Mouse (Mus musculus): Measurements from ENCODE around the gene 4930442H23Rik.
"Not testable (repeated sequence)": the region's sequence is repeated elsewhere in the genome, so short reads cannot be mapped to it uniquely, and the experiment has no call there.

The 4930442H23Rik gene

DNA sequence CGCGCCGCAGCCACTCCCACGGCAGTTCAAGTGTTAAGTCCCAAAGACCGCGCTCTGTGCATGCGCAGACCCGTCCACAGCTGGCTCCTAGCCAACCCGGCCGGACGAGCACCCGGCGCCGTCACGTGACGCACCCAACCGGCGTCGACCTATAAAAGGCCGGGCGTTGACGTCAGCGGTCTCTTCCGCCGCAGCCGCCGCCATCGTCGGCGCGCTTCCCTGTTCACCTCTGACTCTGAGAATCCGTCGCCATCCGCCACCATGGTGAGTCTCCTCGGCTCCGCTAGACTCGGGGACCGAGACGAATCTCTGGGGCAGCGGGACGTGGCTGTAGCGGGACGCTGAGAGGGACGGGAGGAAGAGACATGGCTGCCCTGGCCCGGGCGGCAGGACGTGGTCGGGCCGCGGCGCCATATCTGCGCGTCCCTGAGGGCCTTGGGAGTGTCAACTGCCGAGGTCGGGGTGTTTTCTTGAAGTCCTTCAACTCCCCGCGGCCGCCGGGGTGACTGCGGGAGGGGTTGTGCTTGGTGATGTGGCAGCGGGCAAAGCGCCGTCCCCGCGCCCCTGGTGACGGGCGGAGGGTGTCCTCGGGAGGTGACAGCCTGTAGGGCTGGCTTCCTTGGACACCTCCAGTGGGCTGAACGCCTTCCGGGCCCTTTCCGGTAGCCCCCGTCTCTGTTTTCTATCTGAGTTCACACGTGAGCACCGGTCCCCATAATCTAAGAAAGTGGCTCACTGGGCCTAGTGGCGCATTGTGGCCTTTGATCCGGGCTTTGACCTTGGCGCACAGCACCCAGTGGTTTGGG is 7.0 kb downstream of the 4930442H23Rik start, which contains the start of gene Eef2:
Eef2 (plus strand) TSS at position 166 of the 806 bp plus-strand sequence.
- peak; percentile 100 for DNase-seq

DNA sequence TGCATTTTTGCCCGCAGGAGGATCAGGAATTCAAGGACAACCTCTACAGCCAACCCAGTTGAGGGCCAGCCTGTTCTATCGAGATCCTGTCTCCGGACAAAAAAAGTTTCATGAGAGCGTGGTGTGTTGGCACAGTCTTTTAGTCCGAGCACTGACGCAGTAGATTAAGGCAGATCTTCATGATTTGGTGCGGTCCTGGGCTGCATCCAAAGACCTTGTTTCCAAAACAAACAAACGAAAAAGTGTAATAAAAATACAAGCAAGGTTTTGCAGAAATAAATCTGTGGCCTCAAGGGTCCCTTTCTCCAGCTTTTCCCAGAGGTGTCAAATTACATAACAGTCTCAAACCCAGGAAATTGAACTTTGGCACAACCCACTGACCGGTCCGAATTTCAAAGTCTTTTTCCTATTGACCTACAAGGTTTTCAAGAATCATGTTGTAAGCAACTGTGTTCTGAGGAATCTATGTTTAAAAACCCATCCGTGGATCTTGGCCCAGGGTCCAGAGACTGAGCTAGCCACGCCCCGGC is 7.6 kb downstream of the 4930442H23Rik start:
- DNase-seq, result no peak

DNA sequence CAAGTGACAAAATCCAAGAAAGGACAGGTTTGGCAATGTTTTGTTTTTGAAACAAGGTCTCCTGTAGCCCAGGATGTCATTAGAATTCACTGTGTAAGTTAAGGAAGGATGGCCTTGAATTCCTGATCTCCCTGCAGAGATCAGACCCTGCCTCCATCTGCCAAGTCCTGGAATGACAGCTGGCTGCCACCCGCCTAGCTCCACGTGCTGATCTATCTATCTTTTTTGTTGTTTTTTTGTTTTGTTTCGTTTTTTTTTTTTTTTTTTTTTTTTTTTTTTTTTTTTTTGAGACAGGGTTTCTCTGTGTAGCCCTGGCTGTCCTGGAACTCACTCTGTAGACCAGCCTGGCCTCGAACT is 8.3 kb downstream of the 4930442H23Rik start:
- DNase-seq, result not testable (repeated sequence)

DNA sequence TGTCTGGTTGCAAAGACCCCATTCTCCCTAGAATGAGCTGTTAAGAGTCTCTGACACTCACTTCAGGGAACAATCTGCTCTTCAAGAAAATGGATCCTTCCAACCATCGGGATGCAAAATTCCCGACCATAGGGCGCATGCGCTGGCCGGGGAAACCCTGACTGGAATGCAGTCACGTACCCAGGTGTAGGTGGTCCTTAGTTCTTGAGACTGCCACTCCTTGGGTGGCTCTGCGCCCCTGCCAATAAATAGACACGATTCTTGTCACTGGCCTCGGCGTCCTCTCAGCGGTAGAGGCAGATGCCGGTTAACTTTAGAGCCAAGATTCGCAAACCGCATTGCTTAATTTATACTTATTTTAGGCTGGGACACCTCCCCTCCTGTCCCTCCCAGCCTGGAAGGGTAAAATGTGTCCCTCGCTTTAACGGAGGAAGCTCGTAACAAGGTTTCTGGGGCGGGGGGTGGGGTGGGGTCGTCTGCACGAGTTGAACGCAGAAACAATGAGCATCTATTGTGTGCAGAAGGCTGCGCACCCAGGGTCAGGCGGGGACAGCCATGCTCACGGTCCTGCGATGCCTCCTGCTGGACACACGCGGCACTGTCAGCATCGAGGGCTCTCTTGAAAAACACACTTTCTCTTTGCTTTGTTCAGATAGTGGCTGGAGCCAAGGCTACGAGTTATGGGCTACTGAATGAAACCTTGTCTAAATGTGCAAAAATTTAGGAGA is 8.9 kb downstream of the 4930442H23Rik start:
- DNase-seq, result peak; percentile 91

DNA sequence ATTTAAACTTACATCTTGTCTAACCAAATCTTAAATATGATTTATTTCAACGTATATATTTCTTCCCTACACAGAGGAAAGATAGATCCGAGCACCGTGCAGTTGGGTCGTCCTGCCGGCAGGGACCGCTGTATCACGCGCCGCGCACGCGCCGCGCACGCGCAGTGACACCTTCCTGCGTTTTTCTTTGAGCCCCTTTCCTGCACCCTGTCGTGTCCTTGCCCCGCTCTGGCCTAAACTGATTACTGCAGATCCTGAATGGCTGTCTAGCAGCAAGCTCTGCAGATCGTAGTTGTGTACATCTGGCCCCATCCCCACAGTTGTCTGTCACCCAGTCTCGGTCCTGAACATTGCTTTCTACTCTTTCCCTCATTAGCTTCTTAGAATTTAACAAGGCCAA is 10.5 kb downstream of the 4930442H23Rik start:
- peak; percentile 86 for DNase-seq

DNA sequence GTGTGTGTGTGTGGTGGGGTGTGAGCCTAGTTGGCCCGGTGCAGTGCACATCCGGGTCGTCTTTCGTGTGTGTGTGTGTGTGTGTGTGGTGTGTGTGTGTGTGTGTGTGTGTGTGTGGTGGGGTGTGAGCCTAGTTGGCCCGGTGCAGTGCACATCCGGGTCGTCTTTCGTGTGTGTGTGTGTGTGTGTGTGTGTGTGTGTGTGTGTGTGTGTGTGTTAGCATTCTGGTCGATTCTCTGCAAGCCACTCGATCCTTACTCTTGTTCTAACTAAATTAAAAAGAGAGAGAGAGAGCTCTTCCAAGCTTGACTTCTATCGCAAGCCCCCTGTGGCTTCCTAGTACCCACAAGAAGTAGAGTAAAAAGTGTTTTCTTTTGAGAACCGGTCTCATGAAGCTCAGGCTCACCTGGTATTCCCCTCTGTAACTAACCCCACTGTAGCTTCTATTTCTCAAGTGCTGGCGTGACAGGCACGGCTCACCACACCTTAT is 14.2 kb downstream of the 4930442H23Rik start:
- DNase-seq, result peak; percentile 62

DNA sequence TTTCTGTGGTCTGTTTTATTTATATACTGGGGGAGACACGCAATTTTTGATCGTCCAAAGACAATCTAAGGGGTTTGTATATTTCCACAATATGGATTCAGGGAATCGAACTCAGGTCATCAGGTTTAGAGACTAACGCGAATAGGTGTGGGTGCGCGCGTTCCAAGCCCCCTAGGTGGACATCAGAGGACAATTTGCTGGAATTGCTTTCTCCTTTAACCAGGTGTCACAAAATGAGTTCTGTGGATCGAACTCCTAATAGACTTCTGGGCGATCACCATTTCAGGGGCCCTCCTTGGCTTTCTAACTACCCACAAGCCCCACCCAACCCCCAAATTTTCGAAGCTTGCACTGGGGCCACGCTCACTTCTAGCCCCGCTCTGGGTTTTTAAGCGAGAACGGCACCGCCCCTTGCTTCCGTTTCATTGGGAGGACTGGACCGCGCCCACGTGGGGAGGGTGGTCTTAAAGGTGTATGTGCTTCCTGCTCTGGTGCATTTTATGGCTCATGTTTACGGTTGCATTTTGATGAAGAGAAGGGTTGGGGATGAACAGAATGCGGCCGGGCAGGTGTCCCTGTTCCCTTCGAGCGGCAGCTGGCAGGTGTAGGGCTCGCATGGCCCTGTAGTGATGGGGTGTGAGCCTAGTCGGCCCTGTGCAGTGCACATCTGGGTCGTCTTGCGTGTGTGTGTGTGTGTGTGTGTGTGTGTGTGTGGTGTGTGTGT is 15.0 kb downstream of the 4930442H23Rik start:
- peak; percentile 92 for DNase-seq

DNA sequence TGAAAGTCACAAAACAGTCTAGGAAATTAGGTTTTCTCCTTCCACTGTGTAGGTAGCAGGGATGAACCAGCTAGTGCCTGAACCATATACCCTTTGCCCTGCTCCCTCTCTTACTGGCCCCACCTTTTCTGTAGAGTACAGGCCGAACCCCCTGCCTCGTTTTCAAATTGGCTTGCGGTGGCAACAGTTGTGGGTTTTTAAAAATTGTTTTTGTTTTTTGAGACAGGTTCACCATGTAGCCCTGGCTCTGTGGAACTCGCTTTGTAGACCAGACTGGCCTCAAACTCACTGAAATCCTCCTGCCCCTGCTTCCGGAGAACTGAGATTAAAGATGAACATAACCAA is 15.6 kb downstream of the 4930442H23Rik start:
- no peak for DNase-seq

DNA sequence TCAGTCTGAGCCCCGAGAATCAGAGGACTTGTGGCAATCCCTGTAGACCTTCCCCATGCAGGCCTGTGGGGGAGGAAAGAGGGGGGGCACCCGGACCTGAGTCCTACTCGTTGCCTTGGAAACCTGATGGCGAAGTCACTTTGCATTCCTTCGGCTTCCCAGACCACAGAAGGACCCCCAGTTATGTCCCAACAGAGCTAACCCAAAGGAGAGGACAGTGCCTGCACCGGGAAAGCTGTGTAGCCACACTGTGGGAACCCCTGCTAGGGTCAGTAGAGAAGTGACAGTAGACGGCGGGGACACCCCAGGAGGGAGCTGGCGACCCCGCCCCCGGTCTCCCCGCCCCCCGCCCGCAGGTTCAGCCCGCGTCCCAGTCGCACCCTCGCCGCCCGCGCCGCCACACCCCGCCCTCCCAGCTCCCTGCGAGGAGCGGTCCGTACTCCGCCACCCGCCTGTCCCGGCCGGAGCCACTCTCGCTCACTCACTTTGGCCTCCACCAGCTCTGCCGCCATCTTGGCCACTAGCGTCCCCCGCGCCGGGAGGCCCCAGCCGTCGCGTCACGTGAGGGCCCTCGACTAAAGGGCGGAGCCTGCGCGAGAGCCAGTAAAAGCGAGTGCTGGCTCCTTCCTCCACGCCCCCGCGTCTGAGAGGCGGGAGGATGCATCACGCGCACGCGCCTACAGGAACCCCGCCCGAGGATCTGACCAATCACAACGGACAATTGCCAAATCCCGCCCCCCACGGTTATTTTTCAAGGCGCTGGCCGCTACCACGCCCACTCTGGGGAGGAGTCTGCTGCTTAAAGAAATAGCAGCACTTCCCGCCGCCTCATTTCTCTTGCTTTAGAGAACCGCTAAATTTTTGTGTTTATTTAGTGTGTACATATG is 16.2 kb downstream of the 4930442H23Rik start, which contains the start of gene Pias4:
Pias4 (minus strand) TSS at position 724 of the 887 bp plus-strand sequence.
- DNase-seq, result peak; percentile 100

DNA sequence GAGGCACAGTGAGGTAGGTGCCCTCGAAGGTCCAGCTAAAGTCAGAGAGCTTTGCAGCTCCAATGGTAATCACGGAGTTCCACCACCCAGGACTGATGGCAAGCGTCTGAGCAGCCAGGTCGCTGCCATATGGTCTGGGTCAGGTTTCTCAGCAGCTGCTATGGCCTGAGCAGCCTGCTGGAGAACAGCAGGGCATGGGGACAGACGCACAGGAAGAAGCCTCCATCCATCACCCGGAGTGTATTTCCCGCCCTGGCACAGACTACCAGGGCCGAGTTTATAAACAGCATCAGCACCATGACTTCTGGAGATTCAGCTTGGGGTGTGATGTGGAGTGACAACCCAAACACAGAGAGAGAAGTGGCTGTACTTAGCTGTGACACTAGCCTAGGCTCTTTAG is 18.5 kb downstream of the 4930442H23Rik start:
- no peak for DNase-seq

DNA sequence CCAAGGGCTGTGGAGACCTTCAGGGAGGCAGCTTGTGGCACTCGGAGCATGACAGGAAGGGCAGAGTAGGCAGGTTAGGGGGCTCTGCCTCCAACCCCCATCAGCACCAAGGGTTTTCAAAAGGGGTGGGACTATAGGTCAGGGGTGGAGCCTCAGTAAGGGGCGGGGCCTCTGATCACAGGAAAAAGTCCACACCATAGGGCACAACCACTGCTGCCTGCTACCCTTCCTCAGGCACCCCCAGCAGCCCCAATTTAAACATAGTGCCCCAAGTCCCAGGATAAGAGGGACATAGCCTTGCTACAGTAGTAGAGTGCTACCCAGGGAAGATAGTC is 21.4 kb downstream of the 4930442H23Rik start:
- DNase-seq, result no peak

DNA sequence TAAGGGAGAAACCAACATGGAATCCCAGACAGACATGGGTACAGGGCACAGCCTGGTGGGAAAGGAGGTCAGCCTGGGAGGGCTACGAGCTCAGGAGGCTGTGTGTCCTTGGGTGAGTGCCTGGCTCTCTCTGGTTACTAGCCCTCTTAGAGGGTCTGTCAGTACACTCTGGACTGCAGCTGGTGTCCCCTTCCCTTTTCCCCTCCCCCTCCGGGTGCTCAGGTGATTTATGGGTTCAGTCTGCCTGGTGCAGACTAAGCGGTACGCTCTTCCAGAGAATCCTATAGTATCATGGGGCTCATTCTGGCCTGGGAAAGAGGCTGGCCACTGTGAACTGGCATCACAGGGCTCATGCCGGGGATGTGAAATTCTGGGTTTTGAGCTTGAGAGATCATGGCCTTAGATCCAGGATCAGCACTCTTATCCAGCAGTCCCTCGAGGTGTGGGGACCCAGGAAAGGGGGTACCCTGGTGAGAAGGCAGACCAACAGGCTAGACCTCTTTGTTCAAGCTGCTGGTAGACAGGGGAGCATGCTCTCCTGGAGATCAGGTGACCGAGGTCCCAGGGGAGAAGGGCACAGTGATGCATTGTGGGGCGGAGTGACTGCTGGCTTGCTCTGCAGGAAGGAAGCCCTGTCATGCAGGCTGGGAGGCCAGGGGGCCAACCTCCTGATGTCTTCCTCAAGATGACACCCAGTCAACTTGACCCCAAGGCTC is 21.9 kb downstream of the 4930442H23Rik start:
- DNase-seq, result peak; percentile 71

DNA sequence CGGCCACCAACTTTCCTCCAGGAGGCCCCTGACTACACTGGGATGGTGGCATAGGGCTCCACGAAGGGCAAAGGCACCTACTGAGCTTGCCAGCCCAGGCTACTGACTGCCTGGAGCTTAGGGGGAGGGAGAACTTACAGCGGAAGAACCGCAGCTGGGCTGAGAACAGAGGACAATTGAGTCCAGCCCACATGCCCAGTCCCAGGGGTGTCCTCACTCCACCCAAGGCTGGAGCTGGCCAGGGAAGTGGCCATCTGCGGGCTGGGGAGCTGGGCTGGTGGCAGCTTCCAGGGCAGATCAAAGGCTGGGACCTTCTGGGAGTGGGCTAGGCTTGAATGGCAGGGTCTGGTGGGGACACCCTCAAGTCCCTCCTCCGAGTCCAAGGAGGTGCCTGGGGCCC is 28.9 kb downstream of the 4930442H23Rik start:
- DNase-seq, result no peak

DNA sequence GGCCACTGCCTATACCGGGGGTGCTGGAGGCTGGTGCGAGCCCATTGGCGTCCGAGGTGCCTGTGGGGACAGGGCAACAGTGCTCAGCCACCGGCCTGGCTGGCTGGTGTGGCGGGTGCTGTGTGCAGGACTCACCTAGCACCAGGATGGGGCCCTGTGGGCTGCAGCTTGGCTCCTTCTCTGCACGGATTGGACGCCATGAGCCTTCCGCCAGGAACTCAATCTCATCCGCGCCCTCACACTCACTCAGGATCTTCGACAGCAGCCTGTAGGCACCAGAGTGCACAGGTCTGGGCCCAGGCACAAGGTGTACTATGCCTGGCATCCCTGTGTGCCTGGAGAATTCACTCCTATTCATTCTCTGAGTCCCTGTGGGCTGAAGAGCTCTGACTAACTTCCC is 29.3 kb downstream of the 4930442H23Rik start:
- no peak for DNase-seq

DNA sequence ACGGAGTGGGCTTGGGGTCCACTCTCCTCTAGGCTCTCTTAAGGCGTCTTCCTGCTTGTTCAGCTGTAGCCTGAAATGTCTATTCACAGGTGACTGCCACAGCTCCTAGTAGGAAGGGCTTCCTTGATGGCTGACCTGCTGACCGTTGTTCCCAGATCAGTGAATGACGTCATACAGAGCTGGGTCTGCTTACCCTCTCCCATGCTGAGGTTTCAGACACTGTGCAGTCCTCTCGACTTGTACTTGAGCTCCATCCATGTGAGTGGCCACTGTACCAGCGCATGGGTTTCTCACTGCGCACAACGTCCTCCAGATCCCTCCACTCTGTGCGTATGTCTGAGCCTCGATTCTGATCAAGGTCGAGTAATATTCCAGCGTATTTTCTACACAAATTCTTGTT is 31.0 kb downstream of the 4930442H23Rik start:
- no peak for DNase-seq

DNA sequence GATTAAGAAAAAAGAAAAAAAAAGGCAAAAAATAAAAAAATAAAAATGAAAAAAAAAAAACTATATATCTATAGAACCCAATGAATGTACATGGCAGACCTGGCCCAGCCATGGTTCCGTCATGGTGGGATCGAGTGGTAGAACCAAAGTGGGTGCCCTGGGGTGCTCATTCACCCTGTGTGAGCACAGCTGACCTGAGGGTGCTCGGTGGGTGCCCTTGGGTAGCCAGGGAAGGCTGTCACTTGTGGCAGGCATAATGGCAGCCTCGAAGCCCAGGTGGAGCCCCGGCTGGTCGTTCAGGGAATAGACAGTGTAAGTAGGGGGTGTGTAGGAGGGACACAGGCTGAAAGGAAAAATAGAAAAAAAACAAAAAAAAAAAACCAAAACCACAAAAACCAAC is 32.4 kb downstream of the 4930442H23Rik start:
- DNase-seq, result no peak

DNA sequence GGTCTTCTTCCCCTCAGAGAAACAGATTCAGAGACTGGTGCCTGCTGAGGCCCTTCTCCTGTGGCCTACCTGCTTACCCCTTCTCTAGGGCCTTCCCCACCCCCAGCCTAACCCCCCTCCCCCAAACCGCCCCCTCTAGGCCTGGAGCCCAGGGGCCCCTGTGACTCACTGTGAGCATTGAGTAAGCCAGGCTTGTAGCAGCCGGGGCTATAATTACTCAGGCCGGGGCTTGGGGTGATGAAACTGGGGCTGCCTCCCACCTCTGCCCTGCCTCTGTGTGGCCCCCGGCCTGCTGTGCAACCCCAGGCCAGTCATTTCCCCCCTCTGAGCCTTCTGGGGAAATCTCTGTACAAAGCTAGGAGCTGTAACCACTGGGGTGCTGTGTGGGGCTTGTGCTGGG is 37.4 kb downstream of the 4930442H23Rik start:
- no peak for DNase-seq

DNA sequence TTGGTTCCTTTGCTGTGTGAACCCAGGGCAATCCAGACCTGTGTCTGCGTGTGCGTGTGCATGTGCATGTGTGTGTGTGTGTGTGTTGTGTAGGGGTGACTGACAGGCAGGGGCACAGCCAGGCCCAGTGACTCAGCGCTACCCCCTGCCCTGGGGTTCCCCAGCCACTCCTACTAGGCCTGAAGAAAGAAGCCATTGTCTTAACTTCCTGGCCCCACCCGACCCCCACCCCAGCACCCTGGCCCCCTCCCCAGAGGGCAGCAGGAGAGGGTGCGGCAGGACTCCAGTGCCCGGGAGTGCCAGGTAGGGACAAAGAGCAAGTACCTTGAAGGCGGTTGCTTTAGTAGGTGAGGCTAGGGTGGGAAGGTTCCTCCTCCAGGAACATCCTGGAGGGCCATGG is 37.9 kb downstream of the 4930442H23Rik start:
- no peak for DNase-seq

DNA sequence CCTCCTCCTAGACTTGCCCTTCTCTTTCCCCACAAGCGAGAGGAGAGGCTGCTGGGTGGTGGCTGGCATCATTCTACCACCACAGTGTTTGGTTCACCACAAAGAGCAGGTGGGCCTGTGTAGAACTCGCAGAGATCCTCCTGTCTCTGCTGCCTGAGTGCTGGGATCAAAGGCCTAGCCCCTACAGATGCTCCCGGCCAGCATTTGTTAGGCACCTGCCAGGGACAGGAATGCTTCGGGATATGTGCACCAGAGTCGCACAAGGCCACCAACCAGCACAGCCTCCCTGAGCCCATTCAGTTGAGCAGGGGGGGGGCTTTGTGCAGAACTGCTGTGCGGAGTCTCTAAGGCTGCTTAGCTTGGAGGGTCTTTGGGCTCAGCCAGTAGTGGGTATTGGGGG is 38.3 kb downstream of the 4930442H23Rik start:
- no peak for DNase-seq

DNA sequence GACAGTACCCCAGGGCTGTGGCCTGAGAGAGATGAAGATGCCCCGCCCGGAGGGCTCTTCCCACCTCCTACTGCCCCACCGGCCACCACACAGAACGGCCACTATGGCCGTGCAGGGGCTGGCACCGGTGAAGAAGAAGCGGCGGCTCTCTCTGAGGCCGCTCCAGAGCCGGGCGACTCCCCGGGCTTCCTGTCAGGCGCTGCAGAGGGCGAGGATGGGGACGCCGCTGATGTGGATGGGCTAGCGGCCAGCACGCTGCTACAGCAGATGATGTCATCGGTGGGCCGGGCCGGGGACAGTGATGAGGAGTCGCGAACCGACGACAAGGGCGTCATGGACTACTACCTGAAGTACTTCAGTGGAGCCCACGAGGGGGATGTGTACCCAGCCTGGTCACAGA is 39.0 kb downstream of the 4930442H23Rik start:
- DNase-seq, result peak; percentile 48

DNA sequence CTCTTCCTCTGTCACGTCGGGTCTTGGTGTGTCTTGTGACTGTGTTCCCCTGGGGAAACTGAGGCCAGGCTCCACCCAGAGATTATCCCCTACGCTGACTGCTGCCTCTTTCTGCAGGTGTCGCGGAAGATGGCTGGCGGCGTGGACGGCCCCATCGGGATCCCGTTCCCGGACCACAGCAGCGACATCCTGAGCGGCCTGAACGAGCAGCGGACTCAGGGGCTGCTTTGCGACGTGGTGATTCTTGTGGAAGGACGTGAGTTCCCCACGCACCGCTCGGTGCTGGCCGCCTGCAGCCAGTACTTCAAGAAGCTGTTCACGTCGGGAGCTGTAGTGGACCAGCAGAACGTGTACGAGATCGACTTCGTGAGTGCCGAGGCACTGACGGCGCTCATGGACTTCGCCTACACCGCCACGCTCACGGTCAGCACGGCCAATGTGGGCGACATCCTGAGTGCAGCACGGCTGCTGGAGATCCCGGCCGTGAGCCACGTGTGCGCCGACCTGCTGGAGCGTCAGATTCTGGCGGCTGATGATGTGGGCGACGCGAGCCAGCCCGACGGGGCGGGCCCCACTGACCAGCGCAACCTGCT is 39.7 kb downstream of the 4930442H23Rik start:
- DNase-seq, result no peak
